ENCODE assay signal across 24 mouse cellular contexts in the genomic region with DNA sequence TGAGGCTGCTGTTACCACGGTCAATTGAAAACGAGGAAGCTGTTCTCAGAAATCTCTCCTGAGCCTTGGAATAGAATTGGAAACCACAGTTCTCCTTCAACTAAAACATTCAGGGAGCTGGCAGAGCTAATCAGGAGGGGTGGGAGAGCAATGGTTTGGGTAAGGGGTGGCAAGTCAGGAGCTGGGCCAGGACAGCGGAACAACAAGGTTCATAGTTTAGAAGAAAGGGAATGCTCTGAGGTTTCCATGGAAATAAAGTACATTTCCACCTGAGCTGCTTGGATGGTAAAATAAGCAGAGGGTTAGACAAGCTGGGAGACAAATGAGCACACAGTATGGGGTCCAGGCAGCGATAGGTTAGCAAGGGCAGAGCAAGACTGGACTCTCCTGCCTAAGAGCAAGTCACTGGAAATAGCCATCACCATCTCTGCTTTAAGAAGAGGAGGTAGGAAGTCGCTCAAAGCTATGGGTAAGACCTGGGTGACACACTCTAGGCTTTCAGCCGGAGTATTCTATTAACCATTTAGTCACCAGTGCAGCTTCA.
A peak's percentile ranks its signal among the peaks of the same experiment; 100 is the strongest.
DNase-seq lines count a peak whose midpoint lies in the region; ATAC-seq and TF ChIP-seq lines count a peak whose summit lies in the region.
"Had no signal": no experiment of that assay in that cellular context is flagged by ENCODE, and none has a peak within 500 bp of the region (broad histone marks: within the 10 kb centered on the region; RNA-seq: fewer than 3 reads in every experiment).

No protein-coding gene starts in this region.

- ATAC-seq in midbrain, embryonic 11.5 days (ENCODE audit: low FRiP score) = no peak
- ATAC-seq in midbrain, embryonic 16.5 days = no peak
- ATAC-seq in limb, embryonic 15.5 days (ENCODE audit: insufficient number of reproducible peaks, low FRiP score, low TSS enrichment, low read depth) = no peak
- ATAC-seq: liver, embryonic 12.5 days; midbrain, embryonic 13.5 days had no signal

- no peak overlapping the region for H3K4me3 ChIP-seq in midbrain, embryonic 11.5 days (ENCODE audit: low read depth, low read length)
- no peak overlapping the region for H3K4me3 ChIP-seq in midbrain, embryonic 16.5 days (ENCODE audit: low read depth, low read length)
- no peak overlapping the region for H3K4me3 ChIP-seq in cerebellum, adult 2 months (replicated peaks; ENCODE audit: insufficient read depth, low read depth, low read length)
- no peak overlapping the region for H3K4me3 ChIP-seq in limb, embryonic 15.5 days
- H3K4me3 ChIP-seq in layer of hippocampus, adult 2 months = no peak overlapping the region
- H3K4me3 ChIP-seq: forebrain, embryonic 10.5 days; heart, embryonic 15.5 days; hindbrain, embryonic 13.5 days; liver, embryonic 12.5 days; midbrain, embryonic 13.5 days; neural tube, embryonic 12.5 days had no signal

- no peak for TF ChIP-seq POLR2A in cerebellum, adult 2 months (IDR thresholded peaks at IDR 0.05; ENCODE audit: borderline replicate concordance, insufficient read depth, low read length)

- H3K9me3 ChIP-seq in midbrain, embryonic 11.5 days (ENCODE audit: control insufficient read depth, low read length) = no peaks in the 10 kb centered on the region
- no peaks in the 10 kb centered on the region for H3K9me3 ChIP-seq in midbrain, embryonic 16.5 days (replicated peaks; ENCODE audit: control insufficient read depth, low read length, poor library complexity, severe bottlenecking)
- H3K9me3 ChIP-seq in limb, embryonic 15.5 days = no peaks in the 10 kb centered on the region
- H3K9me3 ChIP-seq: forebrain, embryonic 10.5 days; heart, embryonic 15.5 days; hindbrain, embryonic 13.5 days; liver, embryonic 12.5 days; midbrain, embryonic 13.5 days; neural tube, embryonic 12.5 days had no signal

- no peak overlapping the region for H3K4me2 ChIP-seq in midbrain, embryonic 11.5 days
- H3K4me2 ChIP-seq in midbrain, embryonic 16.5 days (ENCODE audit: low read length) = no peak overlapping the region
- no peak overlapping the region for H3K4me2 ChIP-seq in limb, embryonic 15.5 days
- H3K4me2 ChIP-seq: heart, embryonic 15.5 days; hindbrain, embryonic 13.5 days; liver, embryonic 12.5 days; midbrain, embryonic 13.5 days; neural tube, embryonic 12.5 days had no signal

- DNase-seq in embryo, embryonic 10 days (ENCODE audit: low spot score) = peak; percentile 28
- no peak for DNase-seq in embryo, embryonic 9.5 days (ENCODE audit: extremely low spot score)
- peak; percentile 71 for DNase-seq in midbrain, embryonic 11.5 days (ENCODE audit: low spot score, missing footprints)
- DNase-seq in cerebellum, adult 2 months = peak; percentile 27 to 45
- DNase-seq in layer of hippocampus, adult 9-11 months = no peak
- DNase-seq in layer of hippocampus, adult 2 months (ENCODE audit: low spot score in 2 of 2) = no peak
- DNase-seq: adrenal gland, adult 2 months; gastrocnemius, postnatal 25 days; heart, postnatal 36 days; kidney, adult 8-10 months; kidney, postnatal 10 days; lung, adult 18-20 months; lung, postnatal 14 days; right cerebral cortex, postnatal 4 days; thymus, adult 2 months; thymus, postnatal 4 days had no signal

- H3K36me3 ChIP-seq in midbrain, embryonic 11.5 days (ENCODE audit: control insufficient read depth, insufficient read depth, low read length) = no peaks in the 10 kb centered on the region
- no peaks in the 10 kb centered on the region for H3K36me3 ChIP-seq in midbrain, embryonic 16.5 days (ENCODE audit: control insufficient read depth, insufficient read depth, low read length)
- no peaks in the 10 kb centered on the region for H3K36me3 ChIP-seq in limb, embryonic 15.5 days
- H3K36me3 ChIP-seq: forebrain, embryonic 10.5 days; heart, embryonic 15.5 days; hindbrain, embryonic 13.5 days; liver, embryonic 12.5 days; midbrain, embryonic 13.5 days; neural tube, embryonic 12.5 days had no signal

- H3K27me3 ChIP-seq in midbrain, embryonic 11.5 days (ENCODE audit: control insufficient read depth, insufficient read depth, low read length) = no peaks in the 10 kb centered on the region
- H3K27me3 ChIP-seq in midbrain, embryonic 16.5 days (ENCODE audit: control insufficient read depth, insufficient read depth, low read depth, low read length) = no peaks in the 10 kb centered on the region
- H3K27me3 ChIP-seq in cerebellum, adult 2 months (ENCODE audit: control insufficient read depth, insufficient read depth, low read length) = no peaks in the 10 kb centered on the region
- no peaks in the 10 kb centered on the region for H3K27me3 ChIP-seq in limb, embryonic 15.5 days
- H3K27me3 ChIP-seq: heart, embryonic 15.5 days; hindbrain, embryonic 13.5 days; liver, embryonic 12.5 days; midbrain, embryonic 13.5 days; neural tube, embryonic 12.5 days had no signal

- no peak for TF ChIP-seq CTCF in cerebellum, adult 2 months (IDR thresholded peaks at IDR 0.05; ENCODE audit: borderline replicate concordance, insufficient read depth, low read depth, low read length)
- TF ChIP-seq CTCF in layer of hippocampus, adult 2 months (conservative IDR thresholded peaks at IDR 0.05) = no peak

- no peak overlapping the region for H3K9ac ChIP-seq in midbrain, embryonic 11.5 days (ENCODE audit: low read length)
- no peak overlapping the region for H3K9ac ChIP-seq in midbrain, embryonic 16.5 days (ENCODE audit: low read depth, low read length)
- H3K9ac ChIP-seq in limb, embryonic 15.5 days = no peak overlapping the region
- H3K9ac ChIP-seq: heart, embryonic 15.5 days; hindbrain, embryonic 13.5 days; liver, embryonic 12.5 days; midbrain, embryonic 13.5 days; neural tube, embryonic 12.5 days had no signal

- H3K4me1 ChIP-seq in midbrain, embryonic 11.5 days (ENCODE audit: control insufficient read depth, insufficient read depth, low read length) = no peaks in the 10 kb centered on the region
- no peaks in the 10 kb centered on the region for H3K4me1 ChIP-seq in midbrain, embryonic 16.5 days (ENCODE audit: control insufficient read depth, insufficient read depth, low read length)
- H3K4me1 ChIP-seq in cerebellum, adult 2 months (ENCODE audit: control insufficient read depth, insufficient read depth, low read length) = peaks cover 16% of the 10 kb centered on the region
- peaks cover 12% of the 10 kb centered on the region; the same call in 1 of the 2 replicates for H3K4me1 ChIP-seq in limb, embryonic 15.5 days
- H3K4me1 ChIP-seq: heart, embryonic 15.5 days; liver, embryonic 12.5 days; midbrain, embryonic 13.5 days; neural tube, embryonic 12.5 days had no signal

- no peak overlapping the region for H3K27ac ChIP-seq in midbrain, embryonic 11.5 days (ENCODE audit: low read depth, low read length)
- H3K27ac ChIP-seq in midbrain, embryonic 16.5 days (ENCODE audit: low read length) = no peak overlapping the region
- H3K27ac ChIP-seq in cerebellum, adult 2 months (ENCODE audit: insufficient read depth, low read length) = no peak overlapping the region
- H3K27ac ChIP-seq in limb, embryonic 15.5 days = peak overlapping the region; percentile 43; the same call in 1 of the 2 replicates
- no peak overlapping the region; the same call in 1 of the 2 replicates for H3K27ac ChIP-seq in layer of hippocampus, adult 2 months
- H3K27ac ChIP-seq: heart, embryonic 15.5 days; hindbrain, embryonic 13.5 days; liver, embryonic 12.5 days; midbrain, embryonic 13.5 days; neural tube, embryonic 12.5 days had no signal

- WGBS in midbrain, embryonic 11.5 days = 48% methylated on average over 6 of the region's 6 CpGs
- 35% methylated on average over 6 of the region's 6 CpGs for WGBS in midbrain, embryonic 16.5 days
- WGBS in cerebellum, adult 2 months = 42% methylated on average over 6 of the region's 6 CpGs
- WGBS in limb, embryonic 15.5 days = 45% methylated on average over 6 of the region's 6 CpGs

Comparison
In these comparisons a context has a peak if more than half of its experiments do, and no peak if none do; other contexts are left out.
1. DNase-seq: peak in embryo, embryonic 10 days (single experiment), midbrain, embryonic 11.5 days (single experiment) and cerebellum, adult 2 months (2 of 2); none in embryo, embryonic 9.5 days (single experiment), layer of hippocampus, adult 9-11 months (single experiment) and layer of hippocampus, adult 2 months (0 of 2).